Mouse (Mus musculus): ENCODE data around the gene Nkrf. TPM values are rescaled to one million over a fixed set of nuclear protein-coding genes. Genes with fewer than 3 reads are reported as not detected.
"Not testable (repeated sequence)": the region's sequence is repeated elsewhere in the genome, so short reads cannot be mapped to it uniquely, and the experiment has no call there.

Gene Nkrf
- polyA plus RNA-seq, 1 experiment from 2014 or later = 2.6 TPM

GRCm38 (mm10) chrX:36917749-36918148, 15.1 kb upstream of the Nkrf start:
- 79% methylated on average over 1 of the region's 1 CpGs for WGBS

GRCm38 (mm10) chrX:36911343-36911742, 8.6 kb upstream of the Nkrf start:
- H3K36me3 ChIP-seq (ENCODE audit: control insufficient read depth, insufficient read depth, low read length) = no peaks in the 10 kb centered on the region
- H3K27ac ChIP-seq (replicated peaks; ENCODE audit: low read depth, low read length) = no peak overlapping the region
- DNase-seq (ENCODE audit: low spot score) (peak; percentile 54), ATAC-seq (ENCODE audit: insufficient number of reproducible peaks, low FRiP score, low TSS enrichment, low read depth) (no peak)
- no peaks in the 10 kb centered on the region for H3K4me1 ChIP-seq (ENCODE audit: control insufficient read depth, insufficient read depth, low read length)
- no peaks in the 10 kb centered on the region for H3K27me3 ChIP-seq (ENCODE audit: control insufficient read depth, insufficient read depth, low read length)
- no peak overlapping the region for H3K4me3 ChIP-seq (ENCODE audit: low read depth, low read length)
- no peak overlapping the region for H3K9ac ChIP-seq (ENCODE audit: low read length)
- 47% methylated on average over 12 of the region's 12 CpGs for WGBS
- H3K9me3 ChIP-seq (ENCODE audit: control insufficient read depth, low read length) = no peaks in the 10 kb centered on the region
- no peak overlapping the region for H3K4me2 ChIP-seq (ENCODE audit: low read depth, severe bottlenecking)

More at GRCm38 (mm10) chrX:36917749-36918148, 15.1 kb upstream of the Nkrf start:
- H3K9ac ChIP-seq (ENCODE audit: low read length) = no peak overlapping the region
- no peaks in the 10 kb centered on the region for H3K4me1 ChIP-seq (ENCODE audit: control insufficient read depth, insufficient read depth, low read length)
- no peak overlapping the region for H3K4me3 ChIP-seq (ENCODE audit: low read depth, low read length)
- H3K9me3 ChIP-seq (ENCODE audit: control insufficient read depth, low read length) = no peaks in the 10 kb centered on the region
- no peak for ATAC-seq (ENCODE audit: insufficient number of reproducible peaks, low FRiP score, low TSS enrichment, low read depth)
- no peak overlapping the region for H3K27ac ChIP-seq (replicated peaks; ENCODE audit: low read depth, low read length)
- H3K36me3 ChIP-seq (ENCODE audit: control insufficient read depth, insufficient read depth, low read length) = no peaks in the 10 kb centered on the region; the same call in 1 of the 2 replicates
- no peaks in the 10 kb centered on the region for H3K27me3 ChIP-seq (ENCODE audit: control insufficient read depth, insufficient read depth, low read length)
- no peak for DNase-seq (ENCODE audit: low spot score)
- H3K4me2 ChIP-seq (ENCODE audit: low read depth, severe bottlenecking) = no peak overlapping the region

GRCm38 (mm10) chrX:36906539-36906938, 3.8 kb upstream of the Nkrf start:
- H3K9ac ChIP-seq (ENCODE audit: low read length) = no peak overlapping the region
- DNase-seq (ENCODE audit: low spot score) (no peak), ATAC-seq (ENCODE audit: insufficient number of reproducible peaks, low FRiP score, low TSS enrichment, low read depth) (no peak)
- no peaks in the 10 kb centered on the region for H3K36me3 ChIP-seq (ENCODE audit: control insufficient read depth, insufficient read depth, low read length)
- WGBS = 40% methylated on average over 5 of the region's 5 CpGs
- no peak overlapping the region for H3K4me2 ChIP-seq (ENCODE audit: low read depth, severe bottlenecking)
- H3K27me3 ChIP-seq (ENCODE audit: control insufficient read depth, insufficient read depth, low read length) = no peaks in the 10 kb centered on the region
- no peak overlapping the region for H3K4me3 ChIP-seq (ENCODE audit: low read depth, low read length)
- no peaks in the 10 kb centered on the region for H3K4me1 ChIP-seq (ENCODE audit: control insufficient read depth, insufficient read depth, low read length)
- no peak overlapping the region for H3K27ac ChIP-seq (replicated peaks; ENCODE audit: low read depth, low read length)
- H3K9me3 ChIP-seq (ENCODE audit: control insufficient read depth, low read length) = no peaks in the 10 kb centered on the region

GRCm38 (mm10) chrX:36903115-36903768, 543 bp upstream of the Nkrf start:
- Histone ChIP-seq H3K9me3 (ENCODE audit: control insufficient read depth, low read length) (no peaks in the 10 kb centered on the region), H3K9ac (ENCODE audit: low read length) (peak overlapping the region; percentile 44), H3K4me3 (ENCODE audit: low read depth, low read length) (peak overlapping the region; percentile 45), H3K36me3 (ENCODE audit: control insufficient read depth, insufficient read depth, low read length) (no peaks in the 10 kb centered on the region), H3K27ac (replicated peaks; ENCODE audit: low read depth, low read length) (no peak overlapping the region; the same call in 1 of the 2 replicates), H3K27me3 (ENCODE audit: control insufficient read depth, insufficient read depth, low read length) (no peaks in the 10 kb centered on the region), H3K4me1 (ENCODE audit: control insufficient read depth, insufficient read depth, low read length) (no peaks in the 10 kb centered on the region), H3K4me2 (ENCODE audit: low read depth, severe bottlenecking) (peak overlapping the region; percentile 68)
- peak; percentile 88 for DNase-seq (ENCODE audit: low spot score)
- WGBS = 14% methylated on average over 32 of the region's 32 CpGs
- peak; percentile 94 for ATAC-seq (ENCODE audit: insufficient number of reproducible peaks, low FRiP score, low TSS enrichment, low read depth)

- Histone ChIP-seq H3K27ac (replicated peaks; ENCODE audit: low read depth, low read length) (no peak overlapping the region), H3K4me2 (ENCODE audit: low read depth, severe bottlenecking) (peak overlapping the region; percentile 68)
Observed at GRCm38 (mm10) chrX:36901655-36902054, 1.0 kb downstream of the Nkrf start.

GRCm38 (mm10) chrX:36898931-36899330, 3.8 kb downstream of the Nkrf start:
- not testable (repeated sequence) for ATAC-seq (ENCODE audit: insufficient number of reproducible peaks, low FRiP score, low TSS enrichment, low read depth); H3K27ac ChIP-seq (replicated peaks; ENCODE audit: low read depth, low read length); H3K9me3 ChIP-seq (ENCODE audit: control insufficient read depth, low read length); H3K36me3 ChIP-seq (ENCODE audit: control insufficient read depth, insufficient read depth, low read length); DNase-seq (ENCODE audit: low spot score); H3K4me3 ChIP-seq (ENCODE audit: low read depth, low read length); H3K27me3 ChIP-seq (ENCODE audit: control insufficient read depth, insufficient read depth, low read length); H3K4me1 ChIP-seq (ENCODE audit: control insufficient read depth, insufficient read depth, low read length); H3K9ac ChIP-seq (ENCODE audit: low read length); H3K4me2 ChIP-seq (ENCODE audit: low read depth, severe bottlenecking)
- 14% methylated on average over 1 of the region's 1 CpGs for WGBS

More at GRCm38 (mm10) chrX:36901655-36902054, 1.0 kb downstream of the Nkrf start:
- no peak for DNase-seq (ENCODE audit: low spot score)
- Histone ChIP-seq H3K4me3 (ENCODE audit: low read depth, low read length) (peak overlapping the region; percentile 45; the same call in 1 of the 2 replicates), H3K36me3 (ENCODE audit: control insufficient read depth, insufficient read depth, low read length) (no peaks in the 10 kb centered on the region), H3K27me3 (ENCODE audit: control insufficient read depth, insufficient read depth, low read length) (no peaks in the 10 kb centered on the region), H3K4me1 (ENCODE audit: control insufficient read depth, insufficient read depth, low read length) (no peaks in the 10 kb centered on the region), H3K9me3 (ENCODE audit: control insufficient read depth, low read length) (no peaks in the 10 kb centered on the region), H3K9ac (ENCODE audit: low read length) (no peak overlapping the region)
- ATAC-seq (ENCODE audit: insufficient number of reproducible peaks, low FRiP score, low TSS enrichment, low read depth) = no peak
- 45% methylated on average over 3 of the region's 3 CpGs for WGBS

GRCm38 (mm10) chrX:36884719-36885118, 18.0 kb downstream of the Nkrf start:
- WGBS = 93% methylated on average over 1 of the region's 1 CpGs
- H3K4me2 ChIP-seq (ENCODE audit: low read depth, severe bottlenecking) = no peak overlapping the region
- DNase-seq (ENCODE audit: low spot score) (peak; percentile 29), ATAC-seq (ENCODE audit: insufficient number of reproducible peaks, low FRiP score, low TSS enrichment, low read depth) (no peak)
- no peaks in the 10 kb centered on the region for H3K9me3 ChIP-seq (ENCODE audit: control insufficient read depth, low read length)
- no peak overlapping the region for H3K4me3 ChIP-seq (ENCODE audit: low read depth, low read length)
- no peaks in the 10 kb centered on the region for H3K4me1 ChIP-seq (ENCODE audit: control insufficient read depth, insufficient read depth, low read length)
- no peak overlapping the region for H3K9ac ChIP-seq (ENCODE audit: low read length)
- no peaks in the 10 kb centered on the region for H3K27me3 ChIP-seq (ENCODE audit: control insufficient read depth, insufficient read depth, low read length)
- H3K27ac ChIP-seq (replicated peaks; ENCODE audit: low read depth, low read length) = no peak overlapping the region
- H3K36me3 ChIP-seq (ENCODE audit: control insufficient read depth, insufficient read depth, low read length) = no peaks in the 10 kb centered on the region; the same call in 1 of the 2 replicates

- Histone ChIP-seq H3K9ac (ENCODE audit: low read length) (peak overlapping the region; percentile 78), H3K4me3 (ENCODE audit: low read depth, low read length) (peak overlapping the region; percentile 65), H3K4me1 (ENCODE audit: control insufficient read depth, insufficient read depth, low read length) (0 out of 2 replicates have a peak, but pooled peaks cover 2% of the 10 kb centered on the region), H3K4me2 (ENCODE audit: low read depth, severe bottlenecking) (peak overlapping the region; percentile 54), H3K9me3 (ENCODE audit: control insufficient read depth, low read length) (no peaks in the 10 kb centered on the region), H3K27ac (replicated peaks; ENCODE audit: low read depth, low read length) (peak overlapping the region; percentile 56; the same call in 1 of the 2 replicates), H3K27me3 (ENCODE audit: control insufficient read depth, insufficient read depth, low read length) (no peaks in the 10 kb centered on the region), H3K36me3 (ENCODE audit: control insufficient read depth, insufficient read depth, low read length) (no peaks in the 10 kb centered on the region)
- no peak for DNase-seq (ENCODE audit: low spot score)
- WGBS = 13% methylated on average over 30 of the region's 36 CpGs
- peak; percentile 55; the same call in 1 of the 2 replicates for ATAC-seq (ENCODE audit: insufficient number of reproducible peaks, low FRiP score, low TSS enrichment, low read depth)
Observed at GRCm38 (mm10) chrX:36874704-36875128, 28.0 kb downstream of the Nkrf start.
